Mouse (Mus musculus): Measurements from ENCODE around the gene Gm5800.
A peak's percentile ranks its signal among the peaks of the same experiment; 100 is the strongest.
"Not testable (repeated sequence)": the region's sequence is repeated elsewhere in the genome, so short reads cannot be mapped to it uniquely, and the experiment has no call there.

The Gm5800 gene

GRCm38 (mm10) chr14:51717083-51717482 lies at the start of gene Gm5800:
Gene Gm5800, minus strand, starts transcription at chr14:51717183.
- no peak for DNase-seq (ENCODE audit: low spot score)

- peak; percentile 38 for DNase-seq (ENCODE audit: low spot score)
Measured at GRCm38 (mm10) chr14:51755944-51756343, 39.0 kb upstream of the Gm5800 start.

GRCm38 (mm10) chr14:51740347-51741170 lies 23.6 kb upstream of the Gm5800 start:
- peak; percentile 50 for DNase-seq (ENCODE audit: low spot score)

GRCm38 (mm10) chr14:51739150-51739993 lies 22.4 kb upstream of the Gm5800 start:
- DNase-seq (ENCODE audit: low spot score): no peak

GRCm38 (mm10) chr14:51738411-51739149 lies 21.6 kb upstream of the Gm5800 start:
- DNase-seq (ENCODE audit: low spot score): no peak

GRCm38 (mm10) chr14:51737967-51738366 lies 21.0 kb upstream of the Gm5800 start:
- DNase-seq (ENCODE audit: low spot score): no peak

- DNase-seq (ENCODE audit: low spot score): not testable (repeated sequence)
Measured at GRCm38 (mm10) chr14:51695368-51695767, 21.6 kb downstream of the Gm5800 start, which contains the start of gene Gm17079. Gene Gm17079, minus strand, starts transcription at chr14:51695468.

GRCm38 (mm10) chr14:51677269-51677668 lies 39.7 kb downstream of the Gm5800 start:
- DNase-seq (ENCODE audit: low spot score): no peak

Measured in embryo, embryonic 10.5 days (tissue).